Mouse (Mus musculus) spleen, adult 18-20 months (tissue): Measurements from ENCODE around the gene Cggbp1.

Source experiments
- DNase-seq, 2 experiments: peaks; one replicate each; pipeline ENCODE4 v3.0.0; 2022; ENCODE audit warnings: mixed read lengths in 2 of 2

The Cggbp1 gene

DNA sequence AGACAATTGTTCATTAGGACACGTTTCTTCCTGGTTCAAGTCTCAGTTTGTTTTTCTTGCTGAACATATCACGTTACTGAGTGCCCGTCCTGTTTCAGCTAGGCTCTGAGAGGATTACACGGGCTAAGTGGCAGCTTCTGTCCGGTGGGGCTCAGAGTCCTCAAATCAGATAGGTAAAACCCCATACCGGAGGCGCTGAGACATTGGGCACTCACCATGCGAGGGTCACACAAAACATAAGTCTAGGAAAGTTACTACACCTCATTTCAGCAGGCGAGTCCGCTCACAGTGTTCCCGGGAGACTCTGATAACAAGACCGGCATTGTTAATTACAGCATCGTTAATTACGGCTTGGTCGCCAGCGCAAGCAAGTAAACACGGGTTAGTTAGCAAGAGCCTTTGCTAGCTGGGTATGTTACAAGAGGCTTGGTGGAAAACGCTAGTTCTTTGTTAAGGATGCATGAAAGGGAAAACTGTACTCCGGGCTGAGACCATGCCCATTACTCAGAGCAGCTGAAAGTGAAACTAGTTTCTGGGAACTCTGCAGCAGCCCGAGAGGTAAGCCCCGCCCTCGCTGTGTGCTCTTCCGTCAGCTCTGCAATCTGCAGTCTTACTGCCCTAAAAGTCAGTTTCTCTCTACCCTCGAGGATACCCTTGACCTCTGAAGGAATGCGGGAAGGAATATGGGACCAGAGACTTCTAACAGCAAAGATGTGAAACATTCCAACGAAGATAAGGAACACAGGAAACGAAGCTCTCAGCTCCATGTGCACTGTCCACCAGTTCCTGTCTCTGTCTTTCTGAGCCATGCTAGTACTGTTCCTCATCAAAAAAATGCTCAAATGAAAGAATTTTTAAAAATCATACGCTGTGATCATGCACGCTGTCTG lies 21.9 kb downstream of the Cggbp1 start:
- peak; percentile 43 to 70 for DNase-seq

GRCm38 (mm10) chr16:64875384-64875783 lies 23.6 kb downstream of the Cggbp1 start:
- DNase-seq, result no peak

- DNase-seq, result no peak
Measured at GRCm38 (mm10) chr16:64875822-64876221, 24.0 kb downstream of the Cggbp1 start.

DNA sequence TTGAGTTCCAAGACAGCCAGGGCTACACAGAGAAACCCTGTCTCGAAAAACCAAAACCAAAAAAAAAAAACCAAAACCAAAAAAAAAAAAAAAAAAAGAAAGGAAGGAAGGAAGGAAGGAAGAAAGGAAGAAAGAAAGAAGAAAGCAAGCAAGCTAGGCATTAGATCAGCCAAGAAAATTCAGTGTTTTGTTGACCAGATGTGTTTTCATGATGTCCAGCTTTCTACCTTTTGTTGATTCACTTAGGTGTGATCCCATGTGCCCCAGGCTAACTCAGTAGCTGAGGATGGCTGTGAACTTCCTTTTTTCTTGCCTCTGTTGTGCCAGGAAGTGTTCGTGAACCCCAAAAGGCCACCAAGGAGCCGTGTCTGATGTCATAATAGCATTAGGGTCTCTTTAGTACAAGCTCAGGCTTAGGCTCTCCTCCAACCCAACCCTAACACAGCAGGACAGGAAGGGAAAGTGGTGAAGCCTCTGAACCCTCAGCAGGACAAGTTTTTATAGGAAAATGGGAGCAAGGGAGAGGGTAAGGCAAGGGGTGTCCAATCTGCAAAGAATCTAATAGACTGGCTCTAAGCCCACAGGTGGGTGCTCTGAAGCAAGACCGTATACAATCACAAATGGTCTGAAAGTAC lies 25.0 kb downstream of the Cggbp1 start:
- no peak for DNase-seq

DNA sequence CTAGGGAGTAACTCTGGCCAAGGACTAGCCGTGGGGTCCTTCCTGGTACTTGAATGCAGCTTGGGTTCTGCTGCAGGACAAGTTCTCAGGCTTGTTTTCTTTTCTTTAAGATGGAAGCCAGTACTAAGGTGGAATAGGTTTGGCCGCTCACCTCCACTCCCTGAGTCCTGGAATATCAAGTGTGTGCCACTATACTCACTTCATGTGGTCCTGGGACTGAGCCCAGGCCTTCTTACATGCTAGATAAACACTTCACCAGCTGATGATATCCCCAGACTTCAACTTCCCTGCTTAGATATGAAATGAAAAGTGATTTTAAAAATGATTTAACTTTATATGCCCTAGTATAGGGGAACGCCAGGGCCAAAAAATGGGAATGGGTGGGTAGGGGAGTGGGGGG lies 25.5 kb downstream of the Cggbp1 start:
- no peak for DNase-seq

- no peak for DNase-seq
Measured at GRCm38 (mm10) chr16:64878611-64879132, 26.9 kb downstream of the Cggbp1 start.

- no peak for DNase-seq
Measured at GRCm38 (mm10) chr16:64879735-64880134, 27.9 kb downstream of the Cggbp1 start.

GRCm38 (mm10) chr16:64880986-64881385 lies 29.2 kb downstream of the Cggbp1 start:
- DNase-seq, result no peak

DNA sequence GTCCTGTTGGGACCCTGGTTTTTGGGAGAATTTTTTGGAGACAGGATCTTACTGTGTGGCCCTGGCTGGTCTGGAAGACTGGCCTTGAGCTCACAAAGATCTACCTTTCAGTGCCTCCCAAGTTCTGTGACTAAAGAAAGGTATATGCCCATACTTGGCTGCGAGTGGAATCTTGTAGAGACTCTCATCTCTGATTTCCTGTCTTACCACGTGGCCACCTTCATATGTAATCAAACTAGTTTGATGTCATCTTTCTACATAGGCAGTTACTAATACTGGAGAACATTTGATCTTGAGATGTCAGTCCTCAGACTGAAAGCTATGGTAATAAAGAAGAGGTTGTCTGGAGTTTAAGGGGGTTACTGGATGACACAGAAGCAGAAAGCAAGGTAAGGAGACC lies 29.6 kb downstream of the Cggbp1 start:
- DNase-seq, result no peak

GRCm38 (mm10) chr16:64883896-64884295 lies 32.1 kb downstream of the Cggbp1 start:
- DNase-seq, result peak in 1 of 2 experiments; percentile 16

- no peak for DNase-seq
Measured at GRCm38 (mm10) chr16:64884420-64884838, 32.6 kb downstream of the Cggbp1 start.

- no peak for DNase-seq
Measured at GRCm38 (mm10) chr16:64885142-64885541, 33.3 kb downstream of the Cggbp1 start.

- no peak for DNase-seq
Measured at GRCm38 (mm10) chr16:64885547-64885946, 33.8 kb downstream of the Cggbp1 start.

DNA sequence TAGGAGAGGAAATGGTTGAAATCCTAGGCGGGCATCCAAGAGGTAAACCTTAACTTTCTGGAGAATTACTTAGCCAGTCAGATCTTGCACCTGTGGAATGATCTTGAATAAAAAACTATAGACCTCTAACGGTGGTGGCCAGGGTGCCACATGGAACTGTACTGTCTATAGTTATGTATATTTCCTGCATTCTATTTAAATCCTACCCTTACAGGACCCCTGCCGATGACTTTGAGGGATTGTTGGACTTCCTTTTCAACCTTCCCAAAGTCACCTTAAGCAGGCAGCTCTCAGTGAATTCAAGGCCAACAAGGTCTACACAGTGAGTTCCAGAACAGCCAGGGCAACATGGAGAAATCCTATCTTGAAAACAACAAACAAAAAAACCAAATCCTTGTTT lies 37.7 kb downstream of the Cggbp1 start:
- DNase-seq, result no peak

DNA sequence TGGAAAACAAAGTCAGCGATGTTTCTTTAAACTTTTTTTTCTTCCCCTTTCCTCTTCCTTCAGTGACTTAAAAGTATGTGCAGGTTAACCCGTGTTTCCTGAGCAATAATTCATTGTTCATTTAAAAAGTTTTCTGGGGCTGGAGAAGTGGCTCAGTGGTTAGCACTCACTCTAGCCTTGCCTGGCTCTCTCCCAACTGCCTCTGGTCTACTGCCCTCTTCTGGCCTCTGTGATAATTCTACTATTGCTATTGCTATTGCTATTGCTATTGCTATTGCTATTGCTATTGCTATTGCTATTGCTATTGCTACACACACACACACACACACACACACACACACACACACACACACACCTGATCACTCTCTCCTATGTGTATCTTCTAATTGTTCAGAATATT lies 47.3 kb downstream of the Cggbp1 start:
- peak in 1 of 2 experiments; percentile 21 for DNase-seq

DNA sequence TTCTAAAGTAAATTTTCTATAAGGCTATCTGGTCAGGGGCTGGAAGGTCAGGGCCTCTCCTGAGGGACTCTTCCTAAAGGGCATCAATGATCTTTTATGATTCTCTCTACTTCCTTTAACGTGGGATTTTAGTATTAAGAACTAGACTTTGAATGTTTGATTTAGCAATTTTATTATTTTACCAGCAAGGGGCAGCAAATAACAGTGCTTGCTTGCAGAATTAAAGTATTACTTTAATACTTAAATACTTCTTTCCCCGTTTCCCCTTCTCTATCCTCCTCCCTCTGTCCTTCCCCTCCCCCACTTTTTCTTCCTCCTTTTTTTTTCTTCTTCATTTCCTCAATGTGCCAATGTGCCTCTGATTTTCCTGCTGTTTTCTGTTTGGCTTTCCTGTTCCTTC lies 51.5 kb downstream of the Cggbp1 start:
- DNase-seq, result no peak

DNA sequence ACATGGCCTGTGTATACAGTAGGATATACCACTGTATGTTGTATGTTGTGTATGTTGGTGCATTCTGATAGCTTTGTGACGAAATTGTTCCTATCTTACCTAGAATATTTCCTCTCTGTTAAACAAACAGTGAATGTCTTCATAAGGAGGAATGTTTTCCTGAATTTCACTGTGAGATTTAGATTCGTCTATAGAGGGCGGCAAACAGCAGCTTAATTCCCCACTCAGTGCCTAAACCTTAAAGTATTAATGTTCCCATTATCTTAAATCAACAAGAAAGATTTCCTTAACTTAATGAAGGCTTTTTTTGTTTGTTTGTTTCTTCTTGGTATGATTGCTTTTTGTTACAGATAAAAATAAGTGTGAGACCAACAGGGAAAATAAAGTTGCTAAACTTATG lies 55.3 kb downstream of the Cggbp1 start:
- no peak for DNase-seq

DNA sequence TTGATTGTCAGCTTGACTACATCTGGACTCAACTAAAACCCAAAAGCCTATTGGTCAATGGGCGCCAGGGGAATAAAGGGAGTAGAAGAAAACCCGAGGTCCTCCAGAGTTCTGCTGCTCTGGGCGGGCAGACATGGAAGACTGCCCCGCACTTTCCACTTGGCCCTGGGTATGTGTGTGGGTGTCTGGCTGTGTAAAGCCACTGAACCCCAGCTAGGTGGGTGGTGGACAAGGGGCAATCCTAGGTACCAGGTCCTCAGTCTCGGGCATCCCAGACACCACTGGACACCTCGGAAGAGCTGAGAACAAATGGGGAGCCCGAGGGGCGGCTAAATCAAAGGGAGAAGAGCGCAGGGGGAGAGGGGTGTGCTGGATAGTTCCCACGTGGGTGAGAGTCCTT lies 57.0 kb downstream of the Cggbp1 start:
- no peak for DNase-seq
